Mouse (Mus musculus) brain, adult 2 months (tissue): Measurements from ENCODE around the gene Rasip1.
"Not testable (repeated sequence)": the region's sequence is repeated elsewhere in the genome, so short reads cannot be mapped to it uniquely, and the experiment has no call there.

Experiments used
- DNase-seq: peaks from one replicate; pipeline ENCODE4 v3.0.0; 2011; ENCODE audit warnings: low read depth, low spot score

The Rasip1 gene

DNA sequence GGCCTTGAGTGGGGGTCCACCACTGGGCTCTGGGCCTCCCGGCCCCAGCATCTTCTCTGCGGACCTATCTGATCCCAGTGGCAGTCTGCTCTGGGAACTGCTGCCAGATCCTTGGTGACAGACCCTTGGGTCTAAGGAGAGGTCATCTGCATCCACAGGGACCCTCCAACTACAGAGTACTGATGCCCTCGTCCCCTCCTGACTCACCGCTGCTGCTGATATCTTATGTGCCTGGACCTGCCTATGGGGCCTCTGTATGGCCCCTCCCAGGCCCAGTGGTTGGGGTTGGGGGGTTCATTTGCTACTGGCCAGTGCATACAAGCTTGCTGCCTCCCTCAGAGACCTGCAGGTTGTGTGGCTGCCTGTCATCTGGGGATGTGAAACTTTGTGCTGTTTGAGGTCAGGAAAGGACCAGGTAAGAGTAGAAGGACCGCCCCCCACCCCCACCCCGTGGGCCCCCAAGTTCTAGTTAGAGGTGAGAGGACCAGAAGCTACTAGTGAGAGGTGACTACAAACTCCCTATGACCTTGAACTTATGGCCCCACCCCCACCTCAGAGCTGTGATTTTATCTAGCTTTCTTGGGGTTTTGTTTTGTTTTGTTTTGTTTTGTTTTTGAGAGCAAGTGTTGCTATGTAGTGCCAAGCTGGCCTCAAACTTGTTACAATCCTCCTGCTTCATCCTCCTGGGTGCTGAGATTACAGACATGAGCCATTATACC lies 17.7 kb downstream of the Rasip1 start:
- no peak for DNase-seq

DNA sequence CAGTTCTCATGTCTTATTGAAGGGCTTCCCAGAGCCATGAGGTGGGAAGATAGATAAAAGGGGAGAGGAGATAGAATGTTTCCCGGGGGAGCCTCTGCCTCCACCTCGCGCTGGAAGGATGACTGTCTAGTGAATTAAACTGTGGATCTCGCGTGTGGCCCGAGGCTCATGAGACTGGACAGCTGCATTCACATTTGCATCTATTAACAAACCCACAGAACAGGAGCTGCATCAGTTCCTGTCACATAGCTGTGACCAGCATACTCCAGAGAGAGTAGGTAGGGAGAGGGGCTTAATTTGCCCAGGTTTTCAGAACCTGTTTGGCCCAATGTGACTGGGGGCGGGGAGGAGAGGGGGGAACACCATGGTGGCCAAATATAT lies 18.3 kb downstream of the Rasip1 start:
- no peak for DNase-seq

DNA sequence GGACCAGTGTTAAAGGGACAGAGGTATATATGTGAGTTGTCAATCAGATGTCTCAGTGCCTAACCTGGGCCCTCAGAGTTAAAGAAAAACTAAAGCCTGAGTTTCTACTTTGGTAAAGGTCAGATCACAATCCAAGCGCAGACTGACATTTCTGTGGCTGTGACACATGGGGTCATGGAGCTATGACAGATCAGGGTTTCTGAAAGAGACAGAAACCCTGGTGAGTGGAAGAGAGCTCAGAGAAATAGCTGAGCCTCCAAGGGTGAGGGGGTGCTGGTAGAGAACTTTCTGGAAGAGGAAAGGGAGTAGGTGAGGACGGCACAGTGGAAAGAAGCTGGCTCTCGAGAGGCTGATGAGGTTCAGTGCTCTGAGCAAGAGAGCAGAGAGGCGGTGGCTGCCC lies 19.4 kb downstream of the Rasip1 start:
- no peak for DNase-seq

DNA sequence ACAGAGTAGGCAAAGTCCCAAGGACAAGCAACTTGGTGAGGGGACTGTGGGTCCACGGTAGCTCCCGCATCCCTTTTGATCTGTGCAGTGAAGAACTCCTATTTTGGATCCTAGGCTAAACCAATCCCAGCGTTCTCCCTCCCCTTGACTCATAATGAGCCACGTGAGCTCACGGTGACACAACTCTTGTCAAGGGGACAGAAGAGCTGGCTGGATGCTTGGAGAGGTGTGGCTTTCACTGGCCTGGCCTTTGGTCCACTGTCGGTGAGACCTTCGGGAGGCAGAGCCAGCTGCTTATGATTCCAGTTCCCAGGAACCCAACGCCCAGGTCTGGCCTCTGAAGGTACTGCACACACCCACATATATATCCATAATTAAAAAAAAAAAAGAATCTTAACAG lies 22.1 kb downstream of the Rasip1 start:
- DNase-seq, result no peak

DNA sequence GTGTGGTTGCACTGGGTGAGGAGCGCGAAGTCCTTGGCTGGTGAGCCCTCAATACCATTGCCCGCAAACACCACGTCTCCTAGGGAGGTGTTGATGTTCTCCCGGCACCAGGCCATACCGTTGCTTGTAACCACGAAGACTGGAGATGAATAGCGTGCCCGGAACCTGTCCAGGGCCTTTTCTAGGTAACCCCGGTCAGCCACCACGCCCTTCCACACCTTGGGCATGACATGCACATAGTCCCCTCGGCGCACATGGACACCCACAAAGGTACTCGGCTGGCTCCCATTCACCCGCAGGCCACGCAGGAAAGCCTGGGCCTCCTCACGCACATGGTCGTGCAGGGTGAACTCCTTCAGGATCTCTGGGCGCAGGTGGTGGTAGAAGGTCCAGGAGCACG lies 23.2 kb downstream of the Rasip1 start:
- not testable (repeated sequence) for DNase-seq

DNA sequence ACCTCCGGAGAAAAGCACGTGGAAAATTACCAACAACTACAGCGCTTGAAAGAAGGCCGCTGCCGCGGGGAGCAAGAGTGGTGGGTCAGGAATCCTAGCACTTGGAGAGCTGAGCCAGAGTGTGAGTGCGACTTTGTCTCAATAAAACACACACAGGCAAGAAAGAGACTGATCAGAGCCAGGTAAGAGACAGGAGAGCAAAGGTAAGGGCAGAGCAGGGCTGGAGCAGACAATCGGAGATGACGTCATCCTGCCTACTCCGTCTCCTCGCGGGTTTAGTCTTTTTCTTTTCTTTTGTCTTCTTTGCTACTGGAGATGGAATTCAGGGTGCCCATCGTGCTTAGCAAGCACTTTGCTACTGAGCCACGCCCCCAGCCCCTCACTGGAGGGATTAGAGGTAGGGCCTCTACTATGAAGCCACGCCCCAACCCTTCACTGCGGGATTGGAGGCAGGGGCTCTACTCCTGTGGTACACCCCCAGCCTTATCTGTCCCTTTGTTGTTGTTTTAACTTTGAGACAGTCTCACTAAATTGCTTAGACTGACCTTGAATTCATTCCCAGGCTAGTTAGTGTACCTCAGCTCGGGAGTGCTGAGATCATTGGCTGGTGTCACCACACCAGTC lies 27.2 kb downstream of the Rasip1 start:
- peak; percentile 33 for DNase-seq

DNA sequence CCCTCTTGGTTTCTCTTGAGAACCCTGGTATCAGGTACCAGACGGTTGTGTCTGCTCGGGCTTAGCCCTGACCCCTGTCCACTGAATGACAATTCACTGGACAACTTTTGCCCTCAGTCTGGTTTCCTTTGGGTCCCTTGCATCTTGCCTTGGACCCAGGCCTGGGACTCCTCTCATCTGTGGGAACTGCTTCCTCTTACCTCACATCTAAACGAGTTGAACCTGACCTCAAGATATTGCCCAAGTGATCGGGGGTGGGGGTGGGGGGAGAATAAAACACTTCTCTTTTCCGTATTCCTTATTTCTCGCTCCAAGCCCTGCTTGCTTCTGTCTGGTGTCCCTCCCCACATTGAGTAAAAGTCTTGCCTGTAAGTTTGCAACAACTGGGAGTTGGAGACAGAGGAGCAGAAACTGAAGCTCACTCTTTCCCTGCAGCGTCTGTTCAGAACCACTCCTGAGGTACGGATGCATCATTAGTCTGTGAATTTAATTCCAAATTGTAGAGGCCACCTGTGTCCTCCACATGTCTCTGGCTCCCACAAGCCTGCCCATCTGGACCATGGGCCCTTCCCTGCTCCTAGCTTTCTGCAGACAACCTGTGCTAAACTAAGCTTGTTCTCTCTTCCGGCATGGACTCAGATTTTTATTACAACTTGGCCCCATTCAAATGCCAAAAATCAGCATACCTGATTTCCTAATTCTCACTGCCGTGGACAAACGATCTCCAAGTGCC lies 33.6 kb downstream of the Rasip1 start:
- DNase-seq, result peak; percentile 59

DNA sequence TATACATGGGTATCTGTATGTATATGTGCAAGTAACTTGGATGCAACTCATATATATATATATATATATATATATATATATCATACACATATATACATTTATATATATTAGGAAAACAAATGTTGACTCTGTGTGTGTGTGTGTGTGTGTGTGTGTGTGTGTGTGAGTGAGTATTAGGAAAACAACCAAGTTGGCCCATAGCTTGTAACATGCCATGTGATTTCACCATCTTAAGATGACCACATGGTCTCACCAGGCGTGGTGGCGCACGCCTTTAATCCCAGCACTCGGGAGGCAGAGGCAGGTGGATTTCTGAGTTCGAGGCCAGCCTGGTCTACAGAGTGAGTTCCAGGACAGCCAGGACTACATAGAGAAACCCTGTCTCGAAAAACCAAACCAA lies 34.4 kb downstream of the Rasip1 start:
- DNase-seq, result not testable (repeated sequence)

DNA sequence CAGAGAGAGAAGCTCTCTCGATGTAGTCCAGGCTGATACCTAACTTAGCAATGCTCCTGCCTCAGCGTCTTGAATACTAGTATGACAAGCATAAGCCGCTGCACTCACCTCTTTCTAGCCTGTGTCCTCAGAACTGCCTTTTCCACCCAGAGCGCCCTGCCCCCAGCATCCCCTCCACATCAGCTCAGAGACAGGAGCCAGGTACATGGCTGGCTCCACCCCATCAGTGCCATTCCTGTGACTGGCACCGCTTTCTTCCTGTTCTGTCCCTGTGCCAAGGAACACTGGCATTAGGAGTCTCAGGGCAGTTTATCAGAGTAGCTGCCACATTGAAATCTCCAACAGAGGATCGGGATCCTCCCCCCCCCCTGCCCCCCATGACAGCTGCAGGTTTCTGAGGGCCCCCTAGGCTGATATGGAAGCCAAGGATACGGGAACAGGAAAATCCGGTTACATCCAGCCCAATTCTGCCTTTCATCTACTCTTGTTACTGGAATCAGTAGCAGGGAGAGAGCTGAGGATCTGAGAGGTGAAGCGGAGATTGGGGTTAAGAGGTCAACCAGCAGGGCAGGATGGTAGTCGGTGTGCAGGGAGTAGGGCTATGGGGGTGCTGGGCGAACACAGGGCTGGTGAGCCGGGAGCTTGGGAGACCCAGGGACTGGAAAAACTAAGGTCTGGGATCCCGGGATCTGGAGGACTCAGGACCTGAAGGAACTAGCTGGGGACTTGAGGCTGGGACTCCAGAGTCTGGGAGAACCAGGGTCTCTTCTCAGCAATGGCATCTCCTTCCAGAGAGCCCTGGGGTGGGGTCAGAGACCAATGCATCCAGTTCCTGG lies 38.2 kb downstream of the Rasip1 start:
- DNase-seq, result no peak

DNA sequence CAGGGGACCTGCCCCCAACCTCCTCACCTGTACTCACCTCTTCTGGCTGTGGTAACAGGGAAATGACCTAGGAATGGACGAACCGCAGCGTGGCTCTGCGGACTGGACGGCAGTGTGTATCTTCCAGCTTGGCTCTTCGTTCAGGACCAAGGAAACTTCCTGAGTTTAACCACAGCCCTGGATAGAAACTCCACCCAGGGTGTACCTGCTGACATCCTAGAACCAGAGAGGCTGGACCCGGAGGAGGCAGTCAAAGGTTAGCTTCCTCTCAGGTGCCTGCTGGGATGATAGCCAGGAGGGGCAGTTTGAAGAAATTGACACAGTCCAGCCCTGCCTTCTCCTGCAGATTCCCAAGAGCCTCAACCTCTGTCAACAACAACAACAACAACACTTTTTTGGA lies 38.9 kb downstream of the Rasip1 start, which contains the start of gene Fut2:
Fut2 (minus strand) TSS at position 234 of the 400 bp plus-strand sequence.
- DNase-seq, result no peak

DNA sequence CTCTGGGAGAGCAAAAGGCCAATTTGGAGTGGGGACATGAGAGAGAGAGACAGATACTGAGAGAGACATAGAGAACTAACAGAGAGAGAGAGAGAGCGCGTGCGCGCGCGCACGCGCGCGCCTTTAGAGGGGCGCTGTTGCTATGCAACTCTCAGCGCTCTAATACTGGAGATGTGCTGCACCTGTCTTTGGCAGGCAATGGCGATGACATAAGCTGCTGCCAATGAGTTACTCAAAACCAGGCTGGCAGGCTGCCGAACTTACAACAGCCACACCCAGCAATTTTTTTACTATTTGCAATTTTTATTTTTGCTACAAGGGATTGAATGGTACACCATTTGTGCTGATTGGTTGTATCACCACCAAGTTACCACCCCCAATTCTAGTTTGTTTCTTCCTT lies 40.5 kb downstream of the Rasip1 start:
- peak; percentile 67 for DNase-seq

DNA sequence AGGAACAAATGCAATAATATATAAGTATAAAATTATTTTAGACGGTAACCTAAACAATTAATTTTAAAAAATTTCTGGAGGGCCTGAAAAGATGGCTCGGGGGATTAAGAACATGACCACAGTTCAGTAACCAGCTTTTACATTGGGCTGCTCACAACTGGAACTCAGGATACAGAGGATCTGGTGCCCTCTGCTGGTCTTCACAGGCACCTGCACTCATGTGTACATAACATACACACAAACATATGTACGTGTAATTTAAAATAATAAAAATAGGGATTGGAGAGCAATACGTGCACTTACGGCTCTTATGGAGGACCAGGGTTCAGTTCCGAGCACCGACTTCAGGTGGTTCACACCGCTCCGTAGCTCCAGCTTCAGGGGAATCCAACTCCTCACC lies 41.6 kb downstream of the Rasip1 start:
- no peak for DNase-seq

DNA sequence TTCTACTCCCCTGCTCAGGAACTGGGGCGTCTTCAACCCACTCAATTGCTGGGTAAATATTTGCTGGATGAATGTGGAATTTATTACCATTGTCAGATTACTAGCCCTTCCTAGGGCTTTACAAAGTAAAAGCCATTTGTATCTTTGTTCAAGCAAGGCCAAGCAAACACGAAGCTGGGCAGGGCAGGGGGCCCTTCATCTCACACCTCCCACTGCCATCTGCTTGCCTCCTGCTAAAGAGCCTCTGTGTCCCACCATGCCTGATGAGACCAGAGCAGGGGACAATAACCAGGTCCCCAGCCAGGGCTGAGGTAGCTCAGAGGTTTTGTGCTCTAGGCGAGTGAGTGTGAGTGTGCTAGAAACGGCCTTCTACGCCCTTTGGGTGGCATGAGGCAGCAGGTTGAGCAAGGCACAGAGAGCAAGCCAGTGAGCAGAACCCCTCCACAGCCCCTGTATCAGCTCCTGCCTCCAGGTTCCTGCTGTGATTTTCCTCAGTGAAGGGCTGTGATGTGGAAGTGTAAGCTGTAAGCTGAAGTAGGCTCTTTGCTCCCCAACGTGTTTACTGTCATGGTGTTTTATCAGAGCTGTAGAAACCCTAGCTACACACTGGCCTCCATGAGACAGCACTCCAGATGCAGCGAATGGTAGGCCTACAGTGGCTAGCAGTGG lies 50.5 kb downstream of the Rasip1 start:
- DNase-seq, result no peak

DNA sequence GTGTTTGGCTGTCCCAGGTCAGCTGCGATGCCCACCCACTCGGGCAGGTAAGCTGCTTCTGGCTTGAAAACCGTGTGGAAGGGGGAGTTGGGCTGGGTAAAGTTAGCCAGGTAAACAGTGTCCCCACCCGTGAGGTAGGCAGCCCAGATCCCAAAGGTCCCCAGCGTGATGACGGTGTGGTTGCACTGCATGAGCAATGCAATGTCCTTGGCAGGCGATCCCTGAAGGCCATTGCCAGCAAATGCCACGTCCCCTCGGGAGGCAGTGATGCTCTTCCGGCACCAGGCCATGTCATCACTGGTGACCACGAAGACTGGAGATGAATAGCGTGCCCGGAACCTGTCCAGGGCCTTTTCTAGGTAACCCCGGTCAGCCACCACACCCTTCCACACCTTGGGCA lies 51.2 kb downstream of the Rasip1 start:
- DNase-seq, result no peak

DNA sequence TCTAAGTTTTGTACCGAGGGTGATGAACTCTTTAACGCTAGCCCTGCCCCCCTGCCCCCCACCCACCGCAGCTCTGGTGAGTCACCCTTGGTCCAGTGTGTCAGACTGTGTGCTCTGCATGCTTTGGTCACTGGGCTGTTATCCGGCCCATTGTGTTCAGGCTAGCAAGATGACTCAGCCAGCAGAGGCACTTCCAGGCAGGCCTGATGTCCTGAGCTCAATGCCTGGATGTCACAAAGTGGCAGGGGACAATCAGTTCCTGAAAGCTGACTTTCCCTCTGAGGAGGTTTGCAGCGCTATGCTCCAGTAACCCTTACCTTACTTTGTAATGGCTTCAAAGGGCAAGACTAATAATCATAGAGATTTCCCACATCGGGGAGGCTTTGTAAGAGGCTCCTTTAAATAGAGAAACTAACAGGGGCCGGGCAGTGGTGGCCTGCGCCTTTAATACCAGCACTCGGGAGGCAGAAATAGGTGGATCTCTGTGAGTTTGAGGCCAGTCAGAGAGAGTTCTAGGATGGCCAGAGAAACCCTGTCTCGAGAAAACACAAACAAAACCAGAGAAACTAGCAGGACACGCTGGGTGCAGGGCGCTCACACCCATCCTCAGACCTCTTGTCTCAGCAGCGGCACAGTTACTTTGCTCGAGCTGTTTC lies 52.8 kb downstream of the Rasip1 start:
- DNase-seq, result peak; percentile 63

DNA sequence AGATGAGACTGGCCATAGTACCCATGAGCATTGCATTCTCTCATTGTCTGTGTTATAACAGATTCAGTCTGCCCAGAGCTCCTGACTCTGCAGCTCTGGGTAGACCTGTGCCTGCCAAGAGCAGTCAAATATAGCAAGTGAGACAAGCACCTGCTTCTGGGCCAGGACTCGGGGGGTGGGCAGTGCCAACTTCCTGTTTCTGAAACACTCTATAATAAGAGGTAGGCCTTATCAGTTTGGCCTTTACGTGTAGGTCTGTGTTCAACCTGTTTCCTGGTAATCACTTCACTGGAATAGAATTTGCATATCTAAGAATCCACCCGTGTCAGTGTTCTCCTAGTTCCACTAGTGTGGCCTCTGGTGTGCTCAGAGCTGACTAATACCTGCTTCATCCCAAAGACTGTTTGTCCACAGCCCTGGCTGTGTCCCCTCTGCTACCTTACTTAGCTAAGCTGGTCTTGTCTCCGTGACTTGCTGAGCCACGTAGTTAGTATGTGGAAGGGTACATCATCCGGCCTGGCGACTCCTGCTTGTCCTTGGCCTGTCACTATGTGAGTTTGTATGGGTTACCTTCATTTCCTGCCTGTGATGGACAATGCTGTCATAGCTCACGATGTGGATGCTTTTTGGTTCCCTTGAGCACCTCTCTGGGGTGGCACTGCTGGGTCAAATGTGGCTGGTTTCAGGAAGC lies 53.9 kb downstream of the Rasip1 start:
- peak; percentile 81 for DNase-seq

DNA sequence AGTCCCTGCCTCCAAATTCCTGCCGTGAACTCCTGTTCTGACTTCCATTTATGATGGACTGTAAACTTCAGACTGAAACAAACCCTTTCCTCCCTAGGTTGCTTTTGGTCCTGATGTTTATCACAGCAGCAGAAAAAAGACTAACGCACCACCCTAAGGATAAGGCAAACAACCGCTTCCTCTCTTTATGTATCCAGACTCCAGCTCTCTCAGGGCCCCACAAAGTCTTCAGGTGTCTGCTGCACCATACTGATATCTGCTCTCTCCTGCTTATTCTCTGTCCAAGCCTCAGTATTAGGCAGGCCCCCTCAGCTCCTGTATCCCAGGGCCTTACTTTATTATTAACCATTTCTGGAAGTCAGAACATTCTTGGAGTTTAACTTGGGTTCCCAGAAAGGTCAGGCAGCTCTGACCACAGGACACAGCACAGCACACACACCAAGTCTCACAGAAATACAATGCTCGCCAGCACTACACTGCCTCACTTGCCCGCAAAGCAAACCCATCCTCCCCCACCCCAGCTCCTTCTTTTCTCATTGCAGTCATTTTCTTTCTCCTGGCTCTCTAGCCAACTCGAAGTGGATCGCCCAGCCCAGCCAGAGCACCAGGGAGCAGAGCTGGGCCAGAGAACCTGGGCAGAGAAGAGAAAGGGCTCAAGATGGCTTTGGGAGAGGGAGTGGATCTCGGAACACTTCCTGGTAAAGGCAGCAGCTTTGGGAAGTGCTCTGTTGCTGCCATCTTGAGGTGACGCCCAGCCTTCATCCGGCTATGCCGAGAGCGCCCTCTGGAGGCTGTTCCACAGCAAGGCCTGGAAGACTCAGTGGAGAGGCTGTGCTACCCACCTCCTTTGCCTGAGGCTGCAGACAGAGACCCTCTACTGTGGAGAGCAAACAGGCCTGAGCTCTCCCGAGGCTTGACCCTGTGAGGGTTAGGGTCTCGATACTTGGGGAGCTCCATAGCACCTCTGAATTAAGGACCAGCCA lies 55.1 kb downstream of the Rasip1 start:
- DNase-seq, result peak; percentile 96

DNA sequence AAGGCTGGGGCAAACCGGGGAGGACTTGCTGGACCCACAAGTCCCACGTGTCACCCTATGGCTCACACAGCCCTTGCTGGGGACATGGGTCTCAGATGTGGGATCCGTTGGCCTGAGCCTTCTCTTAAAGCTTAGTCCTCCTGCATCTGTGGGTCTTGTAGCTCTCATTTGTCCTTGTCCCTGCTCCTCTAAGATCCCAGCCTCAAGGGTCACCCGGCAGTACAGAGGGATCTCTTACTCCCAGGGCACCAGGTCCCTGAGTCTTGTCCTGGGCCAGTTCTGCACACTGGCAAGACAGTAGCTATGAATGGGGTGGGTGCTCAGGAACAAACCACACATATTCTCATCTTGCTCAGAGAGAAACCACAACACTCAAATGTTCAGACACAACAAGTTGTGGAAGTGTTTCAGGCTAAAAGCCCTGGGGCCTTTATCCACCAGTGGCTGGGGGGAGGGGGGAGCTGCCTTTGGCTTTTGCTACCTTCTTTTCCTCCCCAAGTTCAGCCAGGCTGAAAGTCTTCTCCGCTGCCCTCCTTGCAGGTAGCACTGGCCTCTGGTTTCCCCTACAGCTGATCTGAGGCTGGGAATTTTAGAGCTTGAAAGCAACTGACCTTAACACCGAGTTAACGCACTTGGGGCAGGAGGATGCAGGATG lies 56.2 kb downstream of the Rasip1 start, which contains the start of gene Ntn5:
Ntn5 (plus strand) TSS at position 627 of the 655 bp plus-strand sequence.
- no peak for DNase-seq
